Mouse (Mus musculus) cerebellum, postnatal 4 days (tissue): ENCODE measurements around the gene Iffo2.

Source experiments
- DNase-seq, 2 experiments: peaks; one replicate each; pipeline ENCODE4 v3.0.0; 2022; ENCODE audit warnings: low spot score in 2 of 2, mixed read lengths in 1 of 2

Gene Iffo2

GRCm38 (mm10) chr4:139605216-139605615, 74.9 kb downstream of the Iffo2 start:
- no peak for DNase-seq

- no peak for DNase-seq
These were observed 76.4 kb downstream of the Iffo2 start for GRCm38 (mm10) chr4:139606732-139607131.

GRCm38 (mm10) chr4:139608975-139609374, 78.6 kb downstream of the Iffo2 start:
- DNase-seq: no peak

- no peak for DNase-seq
These were observed 80.6 kb downstream of the Iffo2 start for GRCm38 (mm10) chr4:139610954-139611353.

- DNase-seq: peak; percentile 77 to 88
These were observed 81.2 kb downstream of the Iffo2 start for GRCm38 (mm10) chr4:139611542-139611953.

- DNase-seq: no peak
These were observed 84.3 kb downstream of the Iffo2 start for GRCm38 (mm10) chr4:139614524-139615260.

- DNase-seq: no peak
These were observed 86.1 kb downstream of the Iffo2 start for GRCm38 (mm10) chr4:139616276-139617000.

GRCm38 (mm10) chr4:139617001-139617364, 86.6 kb downstream of the Iffo2 start:
- DNase-seq: peak in 1 of 2 experiments; percentile 48

GRCm38 (mm10) chr4:139619765-139620164, 89.4 kb downstream of the Iffo2 start:
- DNase-seq: no peak

- peak; percentile 61 to 84 for DNase-seq
These were observed 92.3 kb downstream of the Iffo2 start, which contains the start of gene Aldh4a1 for GRCm38 (mm10) chr4:139622373-139623282. Gene Aldh4a1 (plus strand): TSS chr4:139622866.

- DNase-seq: no peak
These were observed 93.2 kb downstream of the Iffo2 start for GRCm38 (mm10) chr4:139623434-139624115.

GRCm38 (mm10) chr4:139624116-139624489, 93.8 kb downstream of the Iffo2 start:
- DNase-seq: no peak

- no peak for DNase-seq
These were observed 94.4 kb downstream of the Iffo2 start for GRCm38 (mm10) chr4:139624706-139625105.

- DNase-seq: no peak
These were observed 97.0 kb downstream of the Iffo2 start for GRCm38 (mm10) chr4:139627361-139627760.

- no peak for DNase-seq
These were observed 99.8 kb downstream of the Iffo2 start for GRCm38 (mm10) chr4:139630171-139630570.

- DNase-seq: no peak
These were observed 100.8 kb downstream of the Iffo2 start for GRCm38 (mm10) chr4:139631141-139631540.

- no peak for DNase-seq
These were observed 101.4 kb downstream of the Iffo2 start for GRCm38 (mm10) chr4:139631569-139632253.

GRCm38 (mm10) chr4:139632254-139632580, 101.9 kb downstream of the Iffo2 start:
- DNase-seq: no peak

- peak; percentile 72 to 86 for DNase-seq
These were observed 106.0 kb downstream of the Iffo2 start for GRCm38 (mm10) chr4:139636373-139636772.

GRCm38 (mm10) chr4:139637847-139638246, 107.5 kb downstream of the Iffo2 start:
- no peak for DNase-seq

GRCm38 (mm10) chr4:139638356-139638755, 108.0 kb downstream of the Iffo2 start:
- no peak for DNase-seq
